Mouse (Mus musculus) neural tube, embryonic 14.5 days (tissue): ENCODE data around the gene Rap1gap. TPM values are rescaled to one million over a fixed set of nuclear protein-coding genes. Genes with fewer than 3 reads are reported as not detected.

ENCODE experiments used
- ATAC-seq: fragments of 200-750 bp; cut with Nextera tagmentation; 2 replicates; pipeline ENCODE4 v1.8.0; 2017; ENCODE audit warnings: low read depth, mild to moderate bottlenecking, moderate TSS enrichment, moderate library complexity
- H3K27ac ChIP-seq: fragments of 300-500 bp; sonication (generic); 2 replicates; pipeline ENCODE4 v1.5.1; 2014; ENCODE audit warnings: low read depth, mild to moderate bottlenecking, control low read depth, low read length, moderate library complexity, mixed read lengths
- H3K27me3 ChIP-seq: fragments of 300-500 bp; sonication (generic); 2 replicates; pipeline ENCODE4 v1.6.1; 2014; ENCODE audit warnings: low read length; ENCODE audit not compliant: control insufficient read depth, insufficient read depth
- H3K36me3 ChIP-seq: fragments of 300-500 bp; sonication (generic); 2 replicates; pipeline ENCODE4 v1.6.1; 2014; ENCODE audit warnings: low read length, mixed read lengths; ENCODE audit not compliant: control insufficient read depth, insufficient read depth
- H3K4me1 ChIP-seq: fragments of 300-500 bp; sonication (generic); 2 replicates; pipeline ENCODE4 v1.6.1; 2014; ENCODE audit warnings: low read length; ENCODE audit not compliant: control insufficient read depth, insufficient read depth
- H3K4me2 ChIP-seq: fragments of 300-500 bp; sonication (generic); 2 replicates; pipeline ENCODE4 v1.6.1; 2014; ENCODE audit warnings: mild to moderate bottlenecking, low read depth, low read length, control low read depth
- H3K4me3 ChIP-seq: fragments of 300-500 bp; sonication (generic); 2 replicates; pipeline ENCODE4 v1.5.1; 2014; ENCODE audit warnings: low read depth, low read length, control low read depth, mixed read lengths
- H3K9ac ChIP-seq: fragments of 300-500 bp; sonication (generic); replicated peaks from 2 replicates; pipeline ENCODE4 v1.6.1; 2014; ENCODE audit warnings: low read depth, mild to moderate bottlenecking, control low read depth, low read length, mixed read lengths
- H3K9me3 ChIP-seq: fragments of 300-500 bp; sonication (generic); 2 replicates; pipeline ENCODE4 v1.6.1; 2016; ENCODE audit warnings: low read length; ENCODE audit not compliant: control insufficient read depth
- WGBS: fragments of 180-500 bp; shearing (Covaris S2); extraction: QIAGEN DNeasy Blood & Tissue Kit; methylation state at CpG from one replicate; pipeline ENCODE4 v1.1.7; 2014; 5-methylcytosine and 5-hydroxymethylcytosine counted together
- polyA plus RNA-seq: library from polyadenylated mRNA; unstranded; fragments of >200 nt; fragmentation: Nextera tagmentation; extraction: Ambion mirVana; gene quantifications from 2 replicates; pipeline ENCODE4 v1.2.1, GENCODE M21; 2014

The Rap1gap gene
- polyA plus RNA-seq, 1 experiment from 2014 or later, result 77.6 TPM

DNA sequence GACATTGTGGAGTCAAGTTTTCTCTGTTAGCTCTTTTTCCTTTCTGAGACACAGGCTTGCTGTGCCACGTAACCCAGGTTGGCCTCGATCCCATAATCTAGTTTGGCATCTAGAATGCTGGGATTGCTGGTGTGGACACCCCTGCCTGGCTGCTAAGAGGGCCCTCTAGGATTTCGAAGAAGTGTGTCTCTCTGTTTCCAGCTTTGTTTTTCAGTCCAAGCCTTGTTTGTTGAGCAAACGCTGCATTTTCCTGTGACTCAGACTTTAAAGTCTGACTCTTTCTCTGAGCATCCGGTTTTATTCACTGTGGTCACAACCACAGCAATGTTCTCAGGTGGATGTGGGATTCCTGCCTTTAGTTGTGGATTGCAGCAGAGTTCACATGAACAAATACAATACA, 23.0 kb upstream of the Rap1gap start:
- WGBS, result 90% methylated on average over 5 of the region's 5 CpGs
- Histone ChIP-seq H3K4me1 (no peaks in the 10 kb centered on the region), H3K4me2 (no peak overlapping the region), H3K4me3 (no peak overlapping the region), H3K9ac (no peak overlapping the region), H3K36me3 (peaks cover 38% of the 10 kb centered on the region), H3K27me3 (no peaks in the 10 kb centered on the region), H3K9me3 (no peaks in the 10 kb centered on the region), H3K27ac (no peak overlapping the region)
- no peak for ATAC-seq

DNA sequence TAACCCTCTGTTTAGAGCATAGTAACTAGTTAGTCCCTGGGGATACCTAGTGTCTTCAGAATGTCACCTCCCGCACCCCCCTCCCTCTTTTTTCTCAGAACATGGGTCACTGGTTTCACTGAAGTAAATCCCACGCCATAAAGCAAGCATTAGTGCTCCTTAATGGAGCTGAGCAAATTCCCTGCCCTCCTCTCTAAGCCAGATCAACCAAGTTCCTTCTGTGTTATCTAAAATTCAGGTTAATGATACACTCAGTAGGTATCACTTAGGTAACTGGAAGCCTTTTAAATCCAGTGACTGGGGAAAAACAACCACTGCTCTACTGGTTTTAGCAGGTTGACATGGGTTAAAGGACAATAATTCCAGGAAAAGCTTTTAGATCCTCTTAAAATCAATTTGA, 22.4 kb upstream of the Rap1gap start:
- H3K36me3 ChIP-seq, result peaks cover 36% of the 10 kb centered on the region

GRCm38 (mm10) chr4:137643459-137643858, 21.1 kb upstream of the Rap1gap start:
- Histone ChIP-seq H3K9ac (no peak overlapping the region), H3K4me1 (no peaks in the 10 kb centered on the region), H3K4me3 (no peak overlapping the region), H3K9me3 (no peaks in the 10 kb centered on the region), H3K27ac (no peak overlapping the region), H3K4me2 (no peak overlapping the region), H3K27me3 (no peaks in the 10 kb centered on the region), H3K36me3 (peaks cover 43% of the 10 kb centered on the region)
- WGBS, result 92% methylated on average over 2 of the region's 2 CpGs
- no peak for ATAC-seq

More for the DNA sequence above, 22.4 kb upstream of the Rap1gap start:
- ATAC-seq, result no peak
- H3K9ac ChIP-seq, result no peak overlapping the region
- no peaks in the 10 kb centered on the region for H3K27me3 ChIP-seq
- no peak overlapping the region for H3K4me2 ChIP-seq
- no peak overlapping the region for H3K4me3 ChIP-seq
- no peaks in the 10 kb centered on the region for H3K4me1 ChIP-seq
- WGBS, result 53% methylated on average over 2 of the region's 2 CpGs
- H3K27ac ChIP-seq, result no peak overlapping the region
- no peaks in the 10 kb centered on the region for H3K9me3 ChIP-seq

DNA sequence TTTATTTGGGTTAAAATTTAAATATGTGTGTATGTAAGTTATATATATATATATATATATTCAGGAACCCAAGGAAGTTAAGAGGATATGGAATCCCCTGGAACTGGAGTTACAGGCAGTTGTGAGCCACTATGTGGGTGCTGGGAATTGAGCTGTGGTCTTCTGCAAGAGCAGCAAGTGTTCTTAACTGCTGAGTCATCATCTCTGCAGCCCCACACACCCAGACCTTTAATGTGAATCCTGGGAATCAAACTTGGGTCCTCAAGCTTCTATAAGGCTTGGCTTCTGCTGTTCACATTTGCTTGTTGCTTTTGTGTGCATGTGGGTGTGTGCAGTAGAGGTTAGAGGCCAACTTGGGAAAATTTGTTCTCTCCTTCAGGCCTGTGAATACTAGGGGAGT, 18.3 kb upstream of the Rap1gap start:
- Histone ChIP-seq H3K27ac (no peak overlapping the region), H3K9me3 (no peaks in the 10 kb centered on the region), H3K27me3 (no peaks in the 10 kb centered on the region), H3K4me1 (no peaks in the 10 kb centered on the region), H3K4me3 (no peak overlapping the region), H3K36me3 (peaks cover 54% of the 10 kb centered on the region), H3K4me2 (no peak overlapping the region), H3K9ac (no peak overlapping the region)
- no peak for ATAC-seq

DNA sequence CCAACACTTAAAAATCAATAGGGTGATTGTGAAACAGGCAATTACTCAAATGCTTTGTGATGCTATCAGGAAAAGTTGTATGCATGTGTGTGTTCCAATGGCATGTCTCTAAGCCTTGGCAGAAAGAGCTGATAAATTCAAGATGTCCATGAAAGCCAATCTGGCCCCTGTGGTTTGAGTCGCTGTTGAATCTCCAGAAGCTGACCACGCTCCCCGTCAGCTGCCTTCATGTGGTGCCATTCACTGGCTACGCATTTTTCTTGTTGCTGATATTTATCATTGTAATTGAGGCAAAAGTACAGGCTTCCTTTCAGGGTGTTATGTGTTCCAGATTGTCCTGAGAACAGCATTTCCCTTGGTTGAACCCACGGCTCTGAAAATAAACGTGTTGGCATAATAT, 16.9 kb upstream of the Rap1gap start:
- no peak for ATAC-seq

GRCm38 (mm10) chr4:137648230-137648629, 16.3 kb upstream of the Rap1gap start:
- Histone ChIP-seq H3K4me3 (no peak overlapping the region), H3K27ac (no peak overlapping the region), H3K9me3 (no peaks in the 10 kb centered on the region), H3K4me1 (no peaks in the 10 kb centered on the region), H3K4me2 (no peak overlapping the region), H3K9ac (no peak overlapping the region), H3K36me3 (peaks cover 59% of the 10 kb centered on the region), H3K27me3 (no peaks in the 10 kb centered on the region)
- no peak for ATAC-seq
- WGBS, result 90% methylated on average over 9 of the region's 9 CpGs

More for the DNA sequence above, 16.9 kb upstream of the Rap1gap start:
- no peaks in the 10 kb centered on the region for H3K27me3 ChIP-seq
- no peak overlapping the region for H3K9ac ChIP-seq
- no peak overlapping the region for H3K4me2 ChIP-seq
- H3K27ac ChIP-seq, result no peak overlapping the region
- peaks cover 59% of the 10 kb centered on the region for H3K36me3 ChIP-seq
- H3K9me3 ChIP-seq, result no peaks in the 10 kb centered on the region
- no peaks in the 10 kb centered on the region for H3K4me1 ChIP-seq
- 84% methylated on average over 6 of the region's 6 CpGs for whole genome bisulfite sequencing
- no peak overlapping the region for H3K4me3 ChIP-seq

DNA sequence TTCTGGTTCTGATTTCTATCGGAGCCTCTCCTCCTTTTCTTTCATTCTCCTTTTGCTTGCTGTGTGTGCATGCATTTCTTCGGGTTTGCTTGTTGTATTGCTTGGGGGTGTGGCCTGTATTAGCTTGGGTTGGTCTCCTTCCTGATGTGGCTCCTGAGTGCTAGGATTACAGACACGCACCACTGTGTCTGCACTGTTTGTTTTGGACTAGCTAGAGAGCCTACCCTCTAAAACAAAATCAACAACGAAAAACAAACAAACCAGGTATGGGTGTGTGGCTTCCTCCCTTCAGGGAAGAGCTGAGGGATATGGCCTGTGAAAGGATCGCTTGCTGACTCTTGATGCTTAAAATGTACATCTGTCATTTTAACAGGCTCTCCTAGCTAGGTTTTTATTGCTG, 13.6 kb upstream of the Rap1gap start:
- Histone ChIP-seq H3K27ac (no peak overlapping the region), H3K9ac (no peak overlapping the region), H3K36me3 (peaks cover 53% of the 10 kb centered on the region), H3K27me3 (no peaks in the 10 kb centered on the region), H3K4me2 (no peak overlapping the region), H3K4me3 (no peak overlapping the region), H3K4me1 (no peaks in the 10 kb centered on the region), H3K9me3 (no peaks in the 10 kb centered on the region)
- ATAC-seq, result no peak
- WGBS, result 83% methylated on average over 5 of the region's 5 CpGs

- no peaks in the 10 kb centered on the region for H3K27me3 ChIP-seq
- 96% methylated on average over 5 of the region's 5 CpGs for whole genome bisulfite sequencing
- peaks cover 60% of the 10 kb centered on the region; the same call in 1 of the 2 replicates for H3K36me3 ChIP-seq
- H3K4me2 ChIP-seq, result no peak overlapping the region
- no peak overlapping the region for H3K27ac ChIP-seq
- no peak overlapping the region for H3K9ac ChIP-seq
- H3K4me3 ChIP-seq, result no peak overlapping the region
- H3K4me1 ChIP-seq, result no peaks in the 10 kb centered on the region
- ATAC-seq, result no peak
- no peaks in the 10 kb centered on the region for H3K9me3 ChIP-seq
These were observed 11.6 kb upstream of the Rap1gap start for GRCm38 (mm10) chr4:137652835-137653346.

GRCm38 (mm10) chr4:137655241-137656031, 9.1 kb upstream of the Rap1gap start:
- Histone ChIP-seq H3K9me3 (no peaks in the 10 kb centered on the region), H3K36me3 (peaks cover 39% of the 10 kb centered on the region; the same call in 1 of the 2 replicates), H3K4me2 (no peak overlapping the region), H3K27me3 (no peaks in the 10 kb centered on the region), H3K4me1 (no peaks in the 10 kb centered on the region), H3K27ac (no peak overlapping the region), H3K9ac (no peak overlapping the region), H3K4me3 (no peak overlapping the region)
- ATAC-seq, result no peak
- 76% methylated on average over 18 of the region's 18 CpGs for WGBS
